Mouse (Mus musculus) E14TG2a.4 (cell line): ENCODE results near the gene Babam2.

Source experiments
- CTCF ChIP-seq: conservative IDR thresholded peaks from 2 replicates; pipeline ENCODE4 v1.5.1; 2014; ENCODE audit warnings: low read length
- NANOG ChIP-seq: IDR thresholded peaks from 2 replicates; pipeline ENCODE4 v1.6.1; 2014; ENCODE audit warnings: borderline replicate concordance, low read length, mixed read lengths
- POU5F1 ChIP-seq: IDR thresholded peaks from 2 replicates; pipeline ENCODE4 v1.6.1; 2014; ENCODE audit warnings: low read length, borderline replicate concordance

GRCm38 (mm10) chr5:31650518-31651288, 46.8 kb upstream of the Babam2 start:
- no peak for TF ChIP-seq CTCF
- no peak for TF ChIP-seq NANOG
- TF ChIP-seq POU5F1, result no peak
